Mouse (Mus musculus) G1E (cell line): ENCODE measurements around the gene Stip1.

Experiments
- CTCF ChIP-seq: IDR thresholded peaks from 2 replicates; pipeline ENCODE4 v1.5.1; 2012; ENCODE audit warnings: low read depth, low read length, inconsistent platforms, mixed read lengths
- GATA1 ChIP-seq: IDR thresholded peaks from 2 replicates; pipeline ENCODE4 v1.6.1; 2012; ENCODE audit warnings: borderline replicate concordance, low read length, inconsistent platforms, mixed read lengths

DNA sequence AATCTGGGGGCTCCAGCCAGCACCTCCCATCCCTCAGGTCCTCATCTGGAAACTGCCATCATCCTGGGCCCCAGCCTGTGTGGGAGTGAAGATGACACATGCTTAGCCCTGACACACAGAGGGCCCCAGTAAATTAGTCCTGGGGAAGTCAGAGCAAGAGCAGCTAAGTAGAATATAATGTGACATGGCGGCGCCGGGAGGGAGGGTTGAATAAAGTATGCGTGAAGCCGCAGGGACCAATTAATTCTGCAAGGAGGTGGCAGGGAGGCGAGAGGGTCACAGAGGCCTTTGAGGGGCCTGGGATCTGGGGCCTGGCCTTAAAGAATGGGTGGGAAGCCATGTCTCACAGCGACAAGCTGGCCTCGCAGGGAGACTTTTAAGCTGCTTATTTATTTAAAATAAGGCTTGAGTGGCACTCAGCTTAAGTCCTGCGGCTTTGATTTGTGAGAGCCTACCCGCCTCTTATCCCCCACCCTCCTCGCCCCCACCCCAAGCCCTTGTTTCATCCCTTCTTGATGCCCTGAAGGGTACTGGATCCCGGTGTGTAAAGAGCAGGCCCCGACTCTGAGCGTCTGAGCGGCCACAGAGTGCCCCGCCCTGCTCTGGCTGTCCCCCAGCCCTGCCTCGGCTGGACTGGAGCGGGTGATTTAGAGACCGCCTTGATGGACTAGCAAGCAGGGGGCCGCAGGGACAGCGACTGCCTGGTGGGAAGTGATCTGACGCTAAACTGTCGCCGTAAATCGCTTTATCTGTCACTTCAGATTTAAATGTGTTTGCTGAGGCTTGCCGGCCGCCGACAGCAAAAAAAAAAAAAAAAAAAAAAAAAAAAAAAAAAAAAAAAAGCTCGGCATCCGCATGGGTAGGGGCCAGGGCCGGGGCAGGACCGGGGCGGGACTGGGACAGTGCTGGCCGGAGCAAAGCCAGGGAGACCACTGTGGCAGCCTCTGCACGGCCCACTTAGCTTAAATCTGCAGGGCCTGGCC lies 30.3 kb upstream of the Stip1 start:
- no peak for TF ChIP-seq CTCF
- no peak for TF ChIP-seq GATA1
